Mouse (Mus musculus): ENCODE data around the gene Epha4. TPM values are rescaled to one million over a fixed set of nuclear protein-coding genes. Genes with fewer than 3 reads are reported as not detected.

The Epha4 gene
- polyA plus RNA-seq, 1 experiment: not detected

GRCm38 (mm10) chr1:77402942-77403341 lies 111.9 kb downstream of the Epha4 start:
- Histone ChIP-seq H3K4me1 (ENCODE audit: control insufficient read depth, insufficient read depth, low read length) (peaks cover 6% of the 10 kb centered on the region; the same call in 1 of the 2 replicates), H3K27ac (ENCODE audit: insufficient read depth, low read depth, low read length) (no peak overlapping the region), H3K4me3 (ENCODE audit: insufficient read depth, low read depth, low read length) (no peak overlapping the region)
- TF ChIP-seq CTCF (IDR thresholded peaks at IDR 0.05; ENCODE audit: insufficient read depth, low read depth, low read length) (no peak), POLR2A (IDR thresholded peaks at IDR 0.05; ENCODE audit: insufficient read depth, low read depth, low read length) (no peak)
- 90% methylated on average over 4 of the region's 4 CpGs for WGBS

- peaks cover 6% of the 10 kb centered on the region; the same call in 1 of the 2 replicates for H3K4me1 ChIP-seq (ENCODE audit: control insufficient read depth, insufficient read depth, low read length)
- H3K4me3 ChIP-seq (ENCODE audit: insufficient read depth, low read depth, low read length): no peak overlapping the region
- H3K27ac ChIP-seq (ENCODE audit: insufficient read depth, low read depth, low read length): no peak overlapping the region
- WGBS: 91% methylated on average over 1 of the region's 1 CpGs
- TF ChIP-seq CTCF (IDR thresholded peaks at IDR 0.05; ENCODE audit: insufficient read depth, low read depth, low read length): no peak
- TF ChIP-seq POLR2A (IDR thresholded peaks at IDR 0.05; ENCODE audit: insufficient read depth, low read depth, low read length): no peak
Observed at GRCm38 (mm10) chr1:77401465-77401864, 113.4 kb downstream of the Epha4 start.

- WGBS: 38% methylated on average over 6 of the region's 6 CpGs
- Histone ChIP-seq H3K4me1 (ENCODE audit: control insufficient read depth, insufficient read depth, low read length) (peaks cover 5% of the 10 kb centered on the region), H3K4me3 (ENCODE audit: insufficient read depth, low read depth, low read length) (no peak overlapping the region), H3K27ac (ENCODE audit: insufficient read depth, low read depth, low read length) (peak overlapping the region; percentile 95)
- no peak for TF ChIP-seq CTCF (IDR thresholded peaks at IDR 0.05; ENCODE audit: insufficient read depth, low read depth, low read length)
- no peak for TF ChIP-seq POLR2A (IDR thresholded peaks at IDR 0.05; ENCODE audit: insufficient read depth, low read depth, low read length)
Observed at GRCm38 (mm10) chr1:77391590-77391989, 123.3 kb downstream of the Epha4 start.

- TF ChIP-seq CTCF (IDR thresholded peaks at IDR 0.05; ENCODE audit: insufficient read depth, low read depth, low read length) (no peak), POLR2A (IDR thresholded peaks at IDR 0.05; ENCODE audit: insufficient read depth, low read depth, low read length) (no peak)
- Histone ChIP-seq H3K4me3 (ENCODE audit: insufficient read depth, low read depth, low read length) (no peak overlapping the region), H3K27ac (ENCODE audit: insufficient read depth, low read depth, low read length) (no peak overlapping the region), H3K4me1 (ENCODE audit: control insufficient read depth, insufficient read depth, low read length) (peaks cover 5% of the 10 kb centered on the region; the same call in 1 of the 2 replicates)
- 98% methylated on average over 2 of the region's 2 CpGs for WGBS
Observed at GRCm38 (mm10) chr1:77389069-77389468, 125.8 kb downstream of the Epha4 start.

GRCm38 (mm10) chr1:77388556-77388955 lies 126.3 kb downstream of the Epha4 start:
- no peak overlapping the region for H3K27ac ChIP-seq (ENCODE audit: insufficient read depth, low read depth, low read length)
- TF ChIP-seq CTCF (IDR thresholded peaks at IDR 0.05; ENCODE audit: insufficient read depth, low read depth, low read length) (no peak), POLR2A (IDR thresholded peaks at IDR 0.05; ENCODE audit: insufficient read depth, low read depth, low read length) (no peak)
- 92% methylated on average over 4 of the region's 4 CpGs for WGBS
- peaks cover 5% of the 10 kb centered on the region; the same call in 1 of the 2 replicates for H3K4me1 ChIP-seq (ENCODE audit: control insufficient read depth, insufficient read depth, low read length)
- no peak overlapping the region for H3K4me3 ChIP-seq (ENCODE audit: insufficient read depth, low read depth, low read length)

GRCm38 (mm10) chr1:77385613-77386012 lies 129.3 kb downstream of the Epha4 start:
- WGBS: 69% methylated on average over 8 of the region's 8 CpGs
- TF ChIP-seq POLR2A (IDR thresholded peaks at IDR 0.05; ENCODE audit: insufficient read depth, low read depth, low read length) (no peak), CTCF (IDR thresholded peaks at IDR 0.05; ENCODE audit: insufficient read depth, low read depth, low read length) (no peak)
- Histone ChIP-seq H3K4me1 (ENCODE audit: control insufficient read depth, insufficient read depth, low read length) (peaks cover 3% of the 10 kb centered on the region; the same call in 1 of the 2 replicates), H3K27ac (ENCODE audit: insufficient read depth, low read depth, low read length) (no peak overlapping the region), H3K4me3 (ENCODE audit: insufficient read depth, low read depth, low read length) (no peak overlapping the region)

GRCm38 (mm10) chr1:77383466-77383865 lies 131.4 kb downstream of the Epha4 start:
- WGBS: 79% methylated on average over 11 of the region's 11 CpGs
- Histone ChIP-seq H3K4me3 (ENCODE audit: insufficient read depth, low read depth, low read length) (no peak overlapping the region), H3K27ac (ENCODE audit: insufficient read depth, low read depth, low read length) (no peak overlapping the region), H3K4me1 (ENCODE audit: control insufficient read depth, insufficient read depth, low read length) (peaks cover 3% of the 10 kb centered on the region; the same call in 1 of the 2 replicates)
- TF ChIP-seq CTCF (IDR thresholded peaks at IDR 0.05; ENCODE audit: insufficient read depth, low read depth, low read length) (no peak), POLR2A (IDR thresholded peaks at IDR 0.05; ENCODE audit: insufficient read depth, low read depth, low read length) (no peak)

GRCm38 (mm10) chr1:77377550-77377980 lies 137.3 kb downstream of the Epha4 start:
- TF ChIP-seq POLR2A (IDR thresholded peaks at IDR 0.05; ENCODE audit: insufficient read depth, low read depth, low read length): no peak
- TF ChIP-seq CTCF (IDR thresholded peaks at IDR 0.05; ENCODE audit: insufficient read depth, low read depth, low read length): no peak
- 55% methylated on average over 8 of the region's 8 CpGs for WGBS

GRCm38 (mm10) chr1:77374054-77374453 lies 140.8 kb downstream of the Epha4 start:
- Histone ChIP-seq H3K4me3 (ENCODE audit: insufficient read depth, low read depth, low read length) (no peak overlapping the region), H3K27ac (ENCODE audit: insufficient read depth, low read depth, low read length) (no peak overlapping the region), H3K4me1 (ENCODE audit: control insufficient read depth, insufficient read depth, low read length) (no peaks in the 10 kb centered on the region)
- TF ChIP-seq CTCF (IDR thresholded peaks at IDR 0.05; ENCODE audit: insufficient read depth, low read depth, low read length) (no peak), POLR2A (IDR thresholded peaks at IDR 0.05; ENCODE audit: insufficient read depth, low read depth, low read length) (no peak)
- WGBS: 61% methylated on average over 5 of the region's 5 CpGs

More at GRCm38 (mm10) chr1:77377550-77377980, 137.3 kb downstream of the Epha4 start:
- no peak overlapping the region for H3K27ac ChIP-seq (ENCODE audit: insufficient read depth, low read depth, low read length)
- no peak overlapping the region for H3K4me3 ChIP-seq (ENCODE audit: insufficient read depth, low read depth, low read length)
- H3K4me1 ChIP-seq (ENCODE audit: control insufficient read depth, insufficient read depth, low read length): no peaks in the 10 kb centered on the region; the same call in 1 of the 2 replicates
